Mouse (Mus musculus) testis, postnatal 14 days (tissue): ENCODE measurements around the gene Gpatch4.

Experiments used
- DNase-seq: peaks from one replicate; pipeline ENCODE4 v3.0.0; 2021; ENCODE audit warnings: low spot score

The Gpatch4 gene

GRCm38 (mm10) chr3:88030608-88031395, 12.1 kb upstream of the Gpatch4 start:
- DNase-seq: peak; percentile 42

- DNase-seq: no peak
Measured at GRCm38 (mm10) chr3:88033506-88033905, 9.4 kb upstream of the Gpatch4 start.

- DNase-seq: no peak
Measured at GRCm38 (mm10) chr3:88035561-88036293, 7.2 kb upstream of the Gpatch4 start.

GRCm38 (mm10) chr3:88049532-88049931, 6.6 kb downstream of the Gpatch4 start:
- DNase-seq: no peak

GRCm38 (mm10) chr3:88057030-88057429, 14.1 kb downstream of the Gpatch4 start:
- no peak for DNase-seq

GRCm38 (mm10) chr3:88057902-88058696, 15.2 kb downstream of the Gpatch4 start, which contains the start of gene Naxe:
TSS of gene Naxe (minus strand) at chr3:88058495.
- DNase-seq: peak; percentile 91

GRCm38 (mm10) chr3:88068386-88068785, 25.5 kb downstream of the Gpatch4 start:
- DNase-seq: no peak

- DNase-seq: peak; percentile 79
Measured at GRCm38 (mm10) chr3:88071783-88072182, 28.9 kb downstream of the Gpatch4 start.

GRCm38 (mm10) chr3:88073631-88074030, 30.7 kb downstream of the Gpatch4 start:
- DNase-seq: no peak

GRCm38 (mm10) chr3:88074351-88074750, 31.4 kb downstream of the Gpatch4 start:
- DNase-seq: no peak

- DNase-seq: no peak
Measured at GRCm38 (mm10) chr3:88074766-88075165, 31.9 kb downstream of the Gpatch4 start.

- no peak for DNase-seq
Measured at GRCm38 (mm10) chr3:88077441-88077840, 34.5 kb downstream of the Gpatch4 start.

GRCm38 (mm10) chr3:88078204-88078603, 35.3 kb downstream of the Gpatch4 start, which contains the start of gene Ttc24:
TSS of gene Ttc24 (minus strand) at chr3:88078304.
- DNase-seq: no peak

- DNase-seq: peak; percentile 86
Measured at GRCm38 (mm10) chr3:88081345-88082223, 38.7 kb downstream of the Gpatch4 start, which contains the start of gene Iqgap3. TSS of gene Iqgap3 (plus strand) at chr3:88081971.

GRCm38 (mm10) chr3:88082224-88082618, 39.3 kb downstream of the Gpatch4 start:
- DNase-seq: peak; percentile 80

GRCm38 (mm10) chr3:88082663-88083062, 39.8 kb downstream of the Gpatch4 start:
- no peak for DNase-seq

GRCm38 (mm10) chr3:88084001-88084400, 41.1 kb downstream of the Gpatch4 start:
- DNase-seq: no peak

- DNase-seq: no peak
Measured at GRCm38 (mm10) chr3:88085459-88085858, 42.6 kb downstream of the Gpatch4 start.

GRCm38 (mm10) chr3:88087688-88088087, 44.8 kb downstream of the Gpatch4 start:
- DNase-seq: no peak

GRCm38 (mm10) chr3:88090106-88090505, 47.2 kb downstream of the Gpatch4 start:
- DNase-seq: no peak

GRCm38 (mm10) chr3:88090616-88091015, 47.7 kb downstream of the Gpatch4 start:
- DNase-seq: no peak
